In the genomic region with DNA sequence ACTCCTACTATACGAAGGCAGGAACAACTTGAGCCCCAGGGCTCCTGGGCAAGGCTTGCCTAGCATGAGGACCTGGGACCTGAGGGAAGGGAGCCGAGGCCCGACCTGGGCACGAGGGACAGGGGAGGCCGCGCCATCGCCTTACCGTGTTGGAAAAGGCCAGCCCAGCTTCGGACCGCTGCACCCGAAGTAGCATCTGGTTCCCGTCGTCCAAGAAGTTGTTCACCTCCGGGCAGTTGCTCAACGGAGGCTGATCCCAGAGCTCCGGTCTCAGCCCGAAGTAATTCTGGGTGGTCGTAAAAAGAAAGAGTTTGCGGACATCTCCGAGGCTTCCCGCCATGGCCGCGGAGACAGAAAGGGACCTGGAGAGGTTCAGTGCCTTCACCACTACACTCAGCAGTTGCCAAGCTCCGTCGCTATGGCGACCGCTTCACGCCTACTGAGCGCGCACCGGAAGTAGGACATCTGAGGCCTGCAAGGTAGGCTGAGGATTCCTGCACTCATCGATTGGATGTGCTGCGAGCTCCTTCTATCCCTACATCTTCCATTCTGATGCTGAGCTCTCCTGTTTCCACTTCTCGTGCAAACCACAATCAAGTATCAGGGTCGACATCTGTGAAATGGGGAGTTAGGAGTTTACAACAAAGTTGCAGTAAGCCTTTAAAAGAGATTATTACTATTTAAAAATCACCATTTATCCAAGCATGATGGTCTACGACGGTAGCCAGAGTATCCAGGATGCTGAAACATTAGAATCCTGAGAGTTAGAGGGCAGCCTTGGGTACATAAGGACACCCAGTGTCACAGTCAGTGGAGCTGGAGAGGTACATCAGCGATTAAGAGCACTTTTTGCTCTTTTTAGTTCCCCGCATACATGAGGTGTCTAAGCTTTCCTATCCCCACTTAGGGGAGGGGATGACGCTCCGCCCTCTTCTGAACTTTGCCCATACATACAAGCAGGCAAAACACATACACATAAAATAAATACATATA, we compare ENCODE assay signal across 8 mouse cellular contexts. TPM values are rescaled to one million over a fixed set of nuclear protein-coding genes. Genes with fewer than 3 reads are reported as not detected.
DNase-seq lines count a peak whose midpoint lies in the region; ATAC-seq lines count a peak whose summit lies in the region.

No protein-coding gene starts in this region.

- peak; percentile 99 for ATAC-seq in forebrain, embryonic 11.5 days (replicated peaks; ENCODE audit: low FRiP score)
- peak; percentile 95 for ATAC-seq in heart, embryonic 16.5 days (replicated peaks; ENCODE audit: extremely low read depth, insufficient read depth, low FRiP score)
- peak; percentile 98 for ATAC-seq in liver, embryonic 13.5 days (ENCODE audit: low read depth)
- ATAC-seq in stomach, embryonic 15.5 days (ENCODE audit: insufficient read depth, low FRiP score, low read depth): peak; percentile 98

- H3K27me3 ChIP-seq in forebrain, embryonic 11.5 days (ENCODE audit: control insufficient read depth, insufficient read depth, low read length): no peaks in the 10 kb centered on the region
- no peaks in the 10 kb centered on the region for H3K27me3 ChIP-seq in heart, embryonic 16.5 days (ENCODE audit: control insufficient read depth, insufficient read depth, low read length)
- H3K27me3 ChIP-seq in liver, embryonic 13.5 days: no peaks in the 10 kb centered on the region
- no peaks in the 10 kb centered on the region for H3K27me3 ChIP-seq in stomach, embryonic 15.5 days (replicated peaks)

- no peaks in the 10 kb centered on the region for H3K36me3 ChIP-seq in forebrain, embryonic 11.5 days (ENCODE audit: control insufficient read depth, insufficient read depth, low read length)
- no peaks in the 10 kb centered on the region; the same call in 1 of the 2 replicates for H3K36me3 ChIP-seq in heart, embryonic 16.5 days (ENCODE audit: control insufficient read depth, insufficient read depth)
- H3K36me3 ChIP-seq in liver, embryonic 13.5 days: peaks cover 6% of the 10 kb centered on the region; the same call in 1 of the 2 replicates
- H3K36me3 ChIP-seq in stomach, embryonic 15.5 days: no peaks in the 10 kb centered on the region

- H3K4me3 ChIP-seq in forebrain, embryonic 11.5 days (ENCODE audit: low read depth, low read length): peak overlapping the region; percentile 53
- peak overlapping the region; percentile 64 for H3K4me3 ChIP-seq in heart, embryonic 16.5 days (ENCODE audit: low read length)
- H3K4me3 ChIP-seq in liver, embryonic 13.5 days (replicated peaks): peak overlapping the region; percentile 61
- H3K4me3 ChIP-seq in stomach, embryonic 15.5 days (replicated peaks): peak overlapping the region; percentile 55

- H3K9me3 ChIP-seq in forebrain, embryonic 11.5 days (ENCODE audit: control insufficient read depth, low read length): no peaks in the 10 kb centered on the region
- no peaks in the 10 kb centered on the region for H3K9me3 ChIP-seq in heart, embryonic 16.5 days (replicated peaks; ENCODE audit: control insufficient read depth, low read length)
- no peaks in the 10 kb centered on the region for H3K9me3 ChIP-seq in liver, embryonic 13.5 days (replicated peaks)
- no peaks in the 10 kb centered on the region for H3K9me3 ChIP-seq in stomach, embryonic 15.5 days

- H3K27ac ChIP-seq in forebrain, embryonic 11.5 days (ENCODE audit: low read depth, low read length): no peak overlapping the region
- no peak overlapping the region for H3K27ac ChIP-seq in heart, embryonic 16.5 days (ENCODE audit: low read length)
- no peak overlapping the region for H3K27ac ChIP-seq in liver, embryonic 13.5 days
- H3K27ac ChIP-seq in stomach, embryonic 15.5 days: no peak overlapping the region

- H3K9ac ChIP-seq in forebrain, embryonic 11.5 days (ENCODE audit: low read length): peak overlapping the region; percentile 73
- H3K9ac ChIP-seq in heart, embryonic 16.5 days (ENCODE audit: low read length): peak overlapping the region; percentile 71
- H3K9ac ChIP-seq in liver, embryonic 13.5 days: peak overlapping the region; percentile 60
- H3K9ac ChIP-seq in stomach, embryonic 15.5 days: peak overlapping the region; percentile 52; the same call in 1 of the 2 replicates

- 10% methylated on average over 41 of the region's 41 CpGs for WGBS in forebrain, embryonic 11.5 days
- WGBS in heart, embryonic 16.5 days: 11% methylated on average over 41 of the region's 41 CpGs
- 9% methylated on average over 41 of the region's 41 CpGs for WGBS in liver, embryonic 13.5 days (ENCODE audit: insufficient replicate concordance)
- WGBS in stomach, embryonic 15.5 days: 9% methylated on average over 41 of the region's 41 CpGs

- H3K4me1 ChIP-seq in forebrain, embryonic 11.5 days (replicated peaks; ENCODE audit: control insufficient read depth, insufficient read depth, low read length): no peaks in the 10 kb centered on the region
- H3K4me1 ChIP-seq in heart, embryonic 16.5 days (ENCODE audit: control insufficient read depth, insufficient read depth, low read length): peaks cover 3% of the 10 kb centered on the region; the same call in 1 of the 2 replicates
- H3K4me1 ChIP-seq in liver, embryonic 13.5 days (replicated peaks): peaks cover 13% of the 10 kb centered on the region
- H3K4me1 ChIP-seq in stomach, embryonic 15.5 days: no peaks in the 10 kb centered on the region

- peak overlapping the region; percentile 76 for H3K4me2 ChIP-seq in forebrain, embryonic 11.5 days (ENCODE audit: low read depth, low read length, severe bottlenecking)
- H3K4me2 ChIP-seq in heart, embryonic 16.5 days (ENCODE audit: low read depth, low read length): peak overlapping the region; percentile 96
- H3K4me2 ChIP-seq in liver, embryonic 13.5 days: peak overlapping the region; percentile 82
- H3K4me2 ChIP-seq in stomach, embryonic 15.5 days: peak overlapping the region; percentile 86

- peak; percentile 91 for DNase-seq in CD4-positive helper T cell, adult 2 months (ENCODE audit: low read depth, low spot score)
- peak; percentile 74 for DNase-seq in c-Kit-positive CD71-positive TER-119-negative erythroid progenitor cells, embryonic 14.5 days (ENCODE audit: low read depth)
- peak; percentile 92 for DNase-seq in forebrain, embryonic 11.5 days (ENCODE audit: low spot score)
- peak; percentile 96 to 97 for DNase-seq in kidney, postnatal 25 days
- peak; percentile 67 for DNase-seq in liver, embryonic 13.5 days
- DNase-seq in neural tube, embryonic 10.5 days (ENCODE audit: extremely low spot score, low spot score): peak; percentile 91

RNA-seq across cellular contexts. Expression of a gene that starts 7.3 kb away (rescaled TPM):
- polyA plus RNA-seq in forebrain, embryonic 11.5 days (2014; fragmentation: Nextera tagmentation; extraction: Ambion mirVana): 27.8 and 34.8 TPM in 2 replicates
- 6.2 TPM in 2 replicates for polyA plus RNA-seq in heart, embryonic 16.5 days (2015; fragmentation: Nextera tagmentation; extraction: Ambion mirVana)
- polyA plus RNA-seq in liver, embryonic 13.5 days (2015; fragmentation: Nextera tagmentation; extraction: Ambion mirVana): 2.2 and 3.0 TPM in 2 replicates
- polyA plus RNA-seq in stomach, embryonic 15.5 days (2015; fragmentation: Nextera tagmentation; extraction: Ambion mirVana): 12.4 and 12.9 TPM in 2 replicates

RNA-seq across cellular contexts. Expression of a gene that starts 7.4 kb away (rescaled TPM):
- 140 and 141 TPM in 2 replicates for polyA plus RNA-seq in forebrain, embryonic 11.5 days (2014; fragmentation: Nextera tagmentation; extraction: Ambion mirVana)
- 84.6 and 93.7 TPM in 2 replicates for polyA plus RNA-seq in heart, embryonic 16.5 days (2015; fragmentation: Nextera tagmentation; extraction: Ambion mirVana)
- polyA plus RNA-seq in liver, embryonic 13.5 days (2015; fragmentation: Nextera tagmentation; extraction: Ambion mirVana): 82.6 and 94.8 TPM in 2 replicates
- 124 and 127 TPM in 2 replicates for polyA plus RNA-seq in stomach, embryonic 15.5 days (2015; fragmentation: Nextera tagmentation; extraction: Ambion mirVana)
